Mouse (Mus musculus) bone marrow macrophage, adult 2 months (primary cell): ENCODE measurements at regions not wholly inside any gene's neighbourhood (a gene's known extent, or its start where the extent isn't known, plus 50 kb on each side); places are given as distances from the start of the nearest gene placed in this dataset.
"Not testable (repeated sequence)": the region's sequence is repeated elsewhere in the genome, so short reads cannot be mapped to it uniquely, and the experiment has no call there.

Experiments
- CTCF ChIP-seq: IDR thresholded peaks from 2 replicates; pipeline ENCODE4 v1.5.1; 2012; ENCODE audit warnings: low read depth, mild to moderate bottlenecking, low read length, moderate library complexity
- POLR2A ChIP-seq: IDR thresholded peaks from 2 replicates; pipeline ENCODE4 v1.6.1; 2012; ENCODE audit warnings: mild to moderate bottlenecking, low read depth, low read length, borderline replicate concordance

DNA sequence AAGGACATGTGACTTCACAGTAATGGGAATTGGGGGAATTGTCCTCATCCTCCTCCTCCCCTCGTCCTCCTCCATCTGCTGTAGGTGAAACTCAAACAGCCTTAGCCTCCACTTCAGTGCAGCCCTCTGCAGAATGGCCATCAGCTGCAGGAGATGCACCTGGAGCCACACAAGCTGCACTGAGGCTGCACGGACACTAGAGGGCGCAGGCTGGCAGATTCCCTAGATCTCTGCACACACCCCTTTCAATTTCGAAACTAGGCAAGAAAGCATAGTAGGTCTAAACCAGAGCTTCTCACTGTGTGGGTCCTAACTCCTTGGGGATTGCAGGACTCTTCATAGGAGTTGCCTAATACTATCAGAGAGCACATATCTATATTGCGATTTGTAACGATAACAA lies 106.2 kb upstream of the Asap2 start:
- peak; percentile 25; the same call in 1 of the 2 replicates for TF ChIP-seq CTCF
- TF ChIP-seq POLR2A = not testable (repeated sequence)
